Mouse (Mus musculus) activated CD4-positive, CD25-positive, alpha-beta regulatory T cell (primary cell): ENCODE measurements around the gene Btnl4. TPM values are rescaled to one million over a fixed set of nuclear protein-coding genes. Genes with fewer than 3 reads are reported as not detected.

Experiments
- polyA plus RNA-seq, 2 experiments: library from polyadenylated mRNA; unstranded; fragments of 100-300 nt; shearing (Covaris generic); gene quantifications; one replicate each; pipeline ENCODE4 v1.2.1; 2017

The Btnl4 gene
- polyA plus RNA-seq, result under 1 TPM; 0.52 to 0.63 TPM

DNA sequence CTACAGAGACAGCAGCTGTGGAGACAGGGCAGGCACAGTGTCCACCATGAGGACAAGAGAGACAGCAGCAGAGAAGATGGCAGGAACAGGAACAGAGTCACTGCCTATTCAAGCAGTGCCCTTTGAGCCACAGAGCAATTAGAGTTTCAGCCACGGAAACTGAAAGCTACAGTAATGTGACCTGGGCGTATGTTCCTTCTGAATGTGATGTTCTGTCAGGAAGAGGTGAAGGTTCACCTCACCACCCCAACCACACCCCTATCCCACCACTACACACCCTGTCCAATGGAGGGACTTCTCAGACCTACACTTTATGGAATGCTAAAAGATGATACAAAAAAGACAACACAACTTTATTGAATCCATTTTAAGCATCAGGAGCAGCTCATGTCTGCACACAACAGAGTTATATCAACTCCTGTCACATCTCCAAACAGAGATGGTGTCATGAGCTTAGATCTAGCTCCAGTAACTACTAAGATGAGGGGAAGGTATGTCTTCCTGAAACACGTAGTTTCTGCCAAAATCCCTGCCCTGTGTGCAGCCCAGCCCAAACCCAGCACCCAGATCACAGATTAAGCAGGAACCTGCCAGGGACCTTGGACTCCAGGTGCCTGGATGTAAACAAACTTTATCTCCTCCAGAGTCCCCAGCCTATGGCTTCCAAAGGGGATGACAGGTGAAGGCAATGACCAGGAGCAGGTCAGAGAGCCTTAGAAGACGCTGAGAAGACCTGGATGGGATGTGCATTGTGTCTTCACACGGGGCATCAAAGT, at the start of gene Btnl4:
Gene Btnl4, minus strand, starts transcription at position 81 of the 776 bp plus-strand sequence.

DNA sequence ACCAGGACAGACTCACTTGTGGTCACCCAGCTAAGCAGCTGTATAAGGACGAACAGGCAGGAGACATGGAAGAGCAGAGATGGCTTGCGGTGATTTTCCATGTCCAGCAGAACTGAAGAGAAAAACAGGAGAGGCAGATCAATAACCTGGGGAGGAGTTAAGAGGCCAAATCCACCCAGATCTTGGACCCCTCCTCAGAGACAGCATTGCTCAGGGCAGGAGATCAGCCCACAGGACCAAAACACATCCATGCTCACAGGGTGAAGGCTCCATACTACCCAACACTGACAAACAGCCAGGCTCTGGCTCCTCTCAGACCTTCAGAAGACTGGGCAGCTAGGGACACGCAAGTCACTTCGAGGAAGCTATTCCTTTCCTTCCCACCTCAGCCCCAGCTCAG, 40.1 kb upstream of the Btnl4 start, which contains the start of gene Btnl6:
Gene Btnl6, minus strand, starts transcription at position 101 of the 400 bp plus-strand sequence.

Other genes with a start within 250 kb of the Btnl4 start
- 10 to 100 TPM; 22.8 to 55.0 TPM for gene H2-Ob, start 238.4 kb downstream of the Btnl4 start, polyA plus RNA-seq
- 10 to 100 TPM; 40.5 to 91.7 TPM for gene H2-Ab1, start 219.6 kb downstream of the Btnl4 start, polyA plus RNA-seq
- gene H2-Aa, start 189.5 kb downstream of the Btnl4 start, polyA plus RNA-seq, result 10 to 100 TPM; 26.9 to 81.9 TPM
- gene H2-Eb1, start 171.5 kb downstream of the Btnl4 start, polyA plus RNA-seq, result 10 to 100 TPM; 30.6 to 66.6 TPM
- not detected for gene H2-Eb2, start 151.7 kb downstream of the Btnl4 start, polyA plus RNA-seq
- under 1 TPM in 1 of 2 experiments, not detected in 1; 0.32 TPM for gene Btnl2, start 122.5 kb downstream of the Btnl4 start, polyA plus RNA-seq
- not detected for gene Btnl1, start 100.2 kb downstream of the Btnl4 start, polyA plus RNA-seq
- gene BC051142, start 78.5 kb downstream of the Btnl4 start, polyA plus RNA-seq, result under 1 TPM in 1 of 2 experiments, not detected in 1; 0.29 TPM
- gene Btnl6, start 40.0 kb upstream of the Btnl4 start, polyA plus RNA-seq, result 1 to 10 TPM in 1 of 2 experiments, not detected in 1; 1.0 TPM
- 1 to 10 TPM in 1 of 2 experiments, under 1 TPM in 1; 0.19 to 1.1 TPM for gene Notch4, start 87.0 kb upstream of the Btnl4 start, polyA plus RNA-seq
- gene Gpsm3, start 112.5 kb upstream of the Btnl4 start, polyA plus RNA-seq, result 100 to 1,000 TPM; 254 to 344 TPM
- 10 to 100 TPM; 16.3 to 23.4 TPM for gene Pbx2, start 113.9 kb upstream of the Btnl4 start, polyA plus RNA-seq
- gene Ager, start 120.5 kb upstream of the Btnl4 start, polyA plus RNA-seq, result 1 to 10 TPM; 1.6 to 2.9 TPM
- gene Rnf5, start 126.4 kb upstream of the Btnl4 start, polyA plus RNA-seq, result 10 to 100 TPM; 80.3 to 84.2 TPM
- 10 to 100 TPM; 17.4 to 28.1 TPM for gene Agpat1, start 126.9 kb upstream of the Btnl4 start, polyA plus RNA-seq
- gene Egfl8, start 138.7 kb upstream of the Btnl4 start, polyA plus RNA-seq, result 1 to 10 TPM in 1 of 2 experiments, under 1 TPM in 1; 0.29 to 2.0 TPM
- gene Ppt2, start 151.2 kb upstream of the Btnl4 start, polyA plus RNA-seq, result 10 to 100 TPM; 16.0 to 19.4 TPM
- gene Prrt1, start 152.2 kb upstream of the Btnl4 start, polyA plus RNA-seq, result 1 to 10 TPM; 1.4 to 1.6 TPM
- gene Fkbpl, start 167.4 kb upstream of the Btnl4 start, polyA plus RNA-seq, result 1 to 10 TPM; 3.3 to 6.0 TPM
- gene Atf6b, start 169.8 kb upstream of the Btnl4 start, polyA plus RNA-seq, result 10 to 100 TPM; 46.6 to 60.7 TPM
- under 1 TPM in 1 of 2 experiments, not detected in 1; 0.07 TPM for gene Tnxb, start 193.2 kb upstream of the Btnl4 start, polyA plus RNA-seq